Mouse (Mus musculus): Measurements from ENCODE around the gene Gm21776. TPM values are rescaled to one million over a fixed set of nuclear protein-coding genes. Genes with fewer than 3 reads are reported as not detected.
"Not testable (repeated sequence)": the region's sequence is repeated elsewhere in the genome, so short reads cannot be mapped to it uniquely, and the experiment has no call there.

Gm21776 gene
- not detected in 2 replicates for polyA plus RNA-seq (2015; fragmentation: Nextera tagmentation; extraction: Ambion mirVana)

DNA sequence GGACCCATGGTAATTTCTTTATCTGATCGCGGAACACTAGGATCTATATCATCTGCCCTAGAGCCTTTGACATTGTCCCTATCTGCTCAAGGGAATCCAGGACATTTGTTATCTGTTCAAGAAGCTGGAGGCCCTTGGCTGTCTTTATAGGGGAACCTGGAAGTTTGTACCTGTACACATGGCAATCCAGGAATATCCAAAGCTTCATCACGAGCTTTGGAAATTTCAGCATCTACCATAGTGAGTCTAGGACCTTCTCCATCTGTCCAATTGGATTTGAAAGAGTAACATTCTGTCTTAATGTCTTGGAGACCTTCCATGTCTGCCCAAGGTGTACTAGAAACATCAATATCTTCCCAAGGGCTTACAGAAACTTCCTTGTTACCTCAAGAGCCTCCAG is at the start of gene Gm21776:
TSS of gene Gm21776 (plus strand) at position 301 of the 400 bp plus-strand sequence.
- not testable (repeated sequence) for H3K27me3 ChIP-seq, ATAC-seq
- WGBS = no CpG with 5 or more reads among the region's 3 CpGs

More for the DNA sequence above, at the start of gene Gm21776:
- H3K36me3 ChIP-seq (ENCODE audit: poor library complexity, severe bottlenecking); H3K4me3 ChIP-seq; H3K4me1 ChIP-seq; H3K9ac ChIP-seq; H3K9me3 ChIP-seq (replicated peaks); H3K27ac ChIP-seq; H3K4me2 ChIP-seq: not testable (repeated sequence)

Measured in forebrain, embryonic 13.5 days (tissue).